Mouse (Mus musculus) intestine, postnatal 0 days (tissue): ENCODE measurements around the gene Sike1. TPM values are rescaled to one million over a fixed set of nuclear protein-coding genes. Genes with fewer than 3 reads are reported as not detected.

ENCODE experiments used
- ATAC-seq: fragments of 200-750 bp; cut with Nextera tagmentation; 2 replicates; pipeline ENCODE4 v1.8.0; 2017; ENCODE audit warnings: mild to moderate bottlenecking, moderate TSS enrichment, moderate library complexity
- H3K27ac ChIP-seq: fragments of 300-500 bp; sonication (generic); 2 replicates; pipeline ENCODE4 v1.5.1; 2014; ENCODE audit warnings: mild to moderate bottlenecking, low read depth, low read length, moderate library complexity
- H3K27me3 ChIP-seq: fragments of 300-500 bp; sonication (generic); replicated peaks from 2 replicates; pipeline ENCODE4 v1.6.1; 2014; ENCODE audit warnings: low read length, mixed read lengths; ENCODE audit not compliant: control insufficient read depth, insufficient read depth
- H3K36me3 ChIP-seq: fragments of 300-500 bp; sonication (generic); 2 replicates; pipeline ENCODE4 v1.6.1; 2014; ENCODE audit warnings: mild to moderate bottlenecking, moderate library complexity; ENCODE audit not compliant: control insufficient read depth, insufficient read depth
- H3K4me1 ChIP-seq: fragments of 300-500 bp; sonication (generic); replicated peaks from 2 replicates; pipeline ENCODE4 v1.6.1; 2014; ENCODE audit warnings: antibody characterized with exemption, low read length, mixed read lengths; ENCODE audit not compliant: control insufficient read depth, insufficient read depth
- H3K4me2 ChIP-seq: fragments of 300-500 bp; sonication (generic); replicated peaks from 2 replicates; pipeline ENCODE4 v1.6.1; 2014; ENCODE audit warnings: low read depth, mild to moderate bottlenecking, moderate library complexity
- H3K4me3 ChIP-seq: fragments of 300-500 bp; sonication (generic); 2 replicates; pipeline ENCODE4 v1.5.1; 2014; ENCODE audit warnings: low read depth, low read length
- H3K9ac ChIP-seq: fragments of 300-500 bp; sonication (generic); 2 replicates; pipeline ENCODE4 v1.6.1; 2014; ENCODE audit warnings: mild to moderate bottlenecking, low read depth, low read length
- H3K9me3 ChIP-seq: fragments of 300-500 bp; sonication (generic); 2 replicates; pipeline ENCODE4 v1.6.1; 2016; ENCODE audit warnings: mixed run types; ENCODE audit not compliant: control insufficient read depth
- CTCF ChIP-seq: sonication (generic); IDR thresholded peaks from 2 replicates; pipeline ENCODE4 v1.5.1; 2016; ENCODE audit warnings: low read depth, mild to moderate bottlenecking, control low read depth, antibody characterized with exemption, moderate library complexity
- WGBS: fragments of 180-500 bp; shearing (Covaris S2); extraction: QIAGEN DNeasy Blood & Tissue Kit; methylation state at CpG from one replicate; pipeline ENCODE4 v1.1.7; 2014; 5-methylcytosine and 5-hydroxymethylcytosine counted together
- polyA plus RNA-seq: library from polyadenylated mRNA; unstranded; fragments of >200 nt; fragmentation: Nextera tagmentation; extraction: Ambion mirVana; gene quantifications from 2 replicates; pipeline ENCODE4 v1.2.1, GENCODE M21; 2015

Sike1 gene
- 36.6 and 37.4 TPM in 2 replicates for polyA plus RNA-seq

DNA sequence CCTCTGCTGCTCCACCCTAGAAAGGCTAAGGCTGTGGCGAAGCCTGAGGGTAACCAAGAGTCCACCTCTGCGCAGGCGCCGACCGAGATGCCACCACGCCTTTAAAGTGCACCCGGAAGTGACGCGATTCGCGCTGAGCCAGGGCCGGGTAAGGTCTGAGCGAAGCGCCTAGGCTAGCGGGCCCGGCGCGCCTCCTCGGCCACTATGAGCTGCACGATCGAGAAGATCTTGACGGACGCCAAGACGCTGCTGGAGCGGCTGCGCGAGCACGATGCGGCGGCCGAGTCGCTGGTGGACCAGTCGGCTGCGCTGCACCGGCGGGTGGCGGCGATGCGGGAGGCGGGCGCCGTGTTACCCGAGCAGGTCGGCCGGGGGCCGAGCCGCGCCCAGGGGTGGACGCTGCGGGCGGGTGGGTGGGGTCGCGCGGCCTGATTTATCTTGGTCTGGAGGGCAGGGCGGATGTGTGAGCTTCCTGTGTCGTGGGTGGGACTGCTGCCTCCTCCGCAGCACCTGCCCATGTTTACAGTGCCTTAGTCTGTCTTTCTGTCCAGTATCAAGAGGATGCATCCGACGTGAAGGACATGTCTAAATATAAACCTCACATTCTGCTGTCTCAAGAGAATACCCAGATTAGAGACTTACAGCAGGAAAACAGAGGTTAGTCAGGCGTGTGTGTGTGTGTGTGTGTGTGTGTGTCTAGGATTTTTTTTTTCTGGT is at the start of gene Sike1:
Gene Sike1, plus strand, starts transcription at position 104 of the 717 bp plus-strand sequence.
- Histone ChIP-seq H3K4me3 (peak within 1 kb of the TSS; percentile 68), H3K36me3 (peaks cover 24% of the 10 kb centered on the region), H3K9me3 (no peaks in the 10 kb centered on the region), H3K27me3 (no peaks in the 10 kb centered on the region), H3K4me1 (no peaks in the 10 kb centered on the region; the same call in 1 of the 2 replicates), H3K9ac (peak within 1 kb of the TSS; percentile 78), H3K4me2 (peak within 1 kb of the TSS; percentile 77), H3K27ac (peak within 1 kb of the TSS; percentile 97)
- WGBS, result under 1% methylated on average over 59 of the region's 60 CpGs
- TF ChIP-seq CTCF, result no peak
- peak; percentile 97 for ATAC-seq

DNA sequence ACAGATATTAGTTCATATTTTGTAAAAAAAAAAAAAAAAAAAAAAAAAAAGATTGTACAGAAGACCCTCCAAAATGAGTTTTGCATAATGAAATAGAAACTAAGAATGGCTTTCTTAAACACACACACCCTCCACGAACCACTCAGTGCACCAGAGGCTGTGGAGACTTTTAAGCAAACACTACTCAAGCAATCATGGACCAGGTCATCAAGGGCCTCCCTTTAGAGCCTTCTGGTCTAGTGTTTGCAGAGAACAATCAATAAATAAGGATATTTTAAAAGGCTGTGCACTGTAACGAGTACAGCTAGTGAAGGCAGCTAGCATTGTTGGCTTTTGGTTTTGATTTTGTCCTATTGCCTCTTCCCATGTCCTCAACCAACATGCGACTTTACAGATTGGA is 49.2 kb upstream of the Sike1 start:
- no peak for TF ChIP-seq CTCF
- Histone ChIP-seq H3K27ac (no peak overlapping the region), H3K27me3 (no peaks in the 10 kb centered on the region), H3K9ac (no peak overlapping the region), H3K4me3 (no peak overlapping the region), H3K4me2 (no peak overlapping the region), H3K4me1 (no peaks in the 10 kb centered on the region), H3K9me3 (no peaks in the 10 kb centered on the region), H3K36me3 (no peaks in the 10 kb centered on the region)
- WGBS, result 54% methylated on average over 3 of the region's 3 CpGs
- no peak for ATAC-seq

DNA sequence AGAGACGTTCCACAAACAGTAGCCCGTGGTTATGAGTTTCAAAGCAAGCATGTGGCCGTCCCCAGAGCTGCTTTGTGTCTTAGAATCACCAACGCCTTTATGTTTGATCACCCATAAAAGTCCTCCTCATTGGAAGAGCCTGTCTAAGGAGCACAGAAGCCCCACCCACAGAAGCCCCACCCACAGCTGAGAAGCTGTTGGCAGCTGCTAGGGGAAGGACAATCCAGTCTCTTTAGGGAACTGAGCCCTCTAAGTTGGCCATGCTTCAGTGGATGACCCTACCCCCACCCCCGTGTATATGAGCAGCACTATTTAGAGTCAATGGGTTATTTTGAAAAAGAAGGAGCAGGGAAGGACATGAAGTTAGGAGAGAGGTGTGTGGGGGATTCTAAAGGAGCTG is 48.6 kb upstream of the Sike1 start:
- 34% methylated on average over 5 of the region's 5 CpGs for WGBS
- no peak for TF ChIP-seq CTCF
- Histone ChIP-seq H3K4me2 (no peak overlapping the region), H3K4me3 (no peak overlapping the region), H3K27me3 (no peaks in the 10 kb centered on the region), H3K9me3 (no peaks in the 10 kb centered on the region), H3K27ac (no peak overlapping the region), H3K9ac (no peak overlapping the region), H3K36me3 (no peaks in the 10 kb centered on the region), H3K4me1 (no peaks in the 10 kb centered on the region)
- 0 out of 2 replicates have a peak, but pooled peaks have one; percentile 16 for ATAC-seq

DNA sequence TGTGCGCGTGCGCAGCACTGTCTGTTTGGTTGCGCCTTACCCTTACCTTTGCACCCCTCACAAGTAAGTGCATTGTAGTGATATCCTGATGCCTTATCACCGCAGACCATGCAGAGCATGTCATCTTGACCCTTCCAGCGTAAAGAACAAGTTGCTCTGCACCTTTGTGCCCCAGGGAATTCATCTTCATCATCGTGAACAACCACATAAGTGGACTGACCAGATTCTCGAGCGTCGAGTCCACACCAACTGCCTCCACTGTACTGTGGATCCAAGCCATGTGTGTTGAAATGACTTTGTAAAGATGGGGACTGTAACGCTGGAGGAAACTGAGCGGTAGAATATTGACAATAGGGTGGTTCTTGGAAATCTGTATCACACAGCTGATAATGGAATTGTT is 41.0 kb upstream of the Sike1 start:
- no peak overlapping the region for H3K9ac ChIP-seq
- WGBS, result 89% methylated on average over 12 of the region's 12 CpGs
- ATAC-seq, result no peak
- H3K4me1 ChIP-seq, result no peaks in the 10 kb centered on the region
- TF ChIP-seq CTCF, result no peak
- no peaks in the 10 kb centered on the region for H3K9me3 ChIP-seq
- no peak overlapping the region for H3K27ac ChIP-seq
- no peaks in the 10 kb centered on the region for H3K27me3 ChIP-seq
- no peaks in the 10 kb centered on the region for H3K36me3 ChIP-seq
- no peak overlapping the region for H3K4me3 ChIP-seq
- H3K4me2 ChIP-seq, result no peak overlapping the region

DNA sequence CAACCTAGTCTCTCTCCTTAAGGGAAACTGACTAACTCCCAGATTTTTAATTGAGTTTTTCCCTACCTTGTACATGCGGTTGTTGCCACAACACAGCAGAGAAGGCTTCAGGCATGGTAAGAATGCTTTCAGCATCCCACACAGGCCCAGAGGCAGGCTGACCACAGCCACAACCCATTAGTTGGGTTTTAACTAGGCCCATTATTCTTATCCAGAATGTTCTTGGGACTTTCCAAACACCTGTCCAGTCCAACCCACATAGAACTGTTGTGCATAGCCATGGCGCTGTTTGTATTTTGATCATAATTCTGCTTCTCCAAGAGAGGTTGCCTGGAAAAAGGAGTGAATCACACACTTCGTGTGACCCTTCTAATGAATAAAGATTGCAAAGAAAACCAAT is 40.4 kb upstream of the Sike1 start:
- Histone ChIP-seq H3K27ac (no peak overlapping the region), H3K4me2 (no peak overlapping the region), H3K36me3 (no peaks in the 10 kb centered on the region), H3K4me3 (no peak overlapping the region), H3K9me3 (no peaks in the 10 kb centered on the region), H3K4me1 (no peaks in the 10 kb centered on the region), H3K9ac (no peak overlapping the region), H3K27me3 (no peaks in the 10 kb centered on the region)
- 90% methylated on average over 3 of the region's 3 CpGs for WGBS
- no peak for TF ChIP-seq CTCF
- ATAC-seq, result no peak

DNA sequence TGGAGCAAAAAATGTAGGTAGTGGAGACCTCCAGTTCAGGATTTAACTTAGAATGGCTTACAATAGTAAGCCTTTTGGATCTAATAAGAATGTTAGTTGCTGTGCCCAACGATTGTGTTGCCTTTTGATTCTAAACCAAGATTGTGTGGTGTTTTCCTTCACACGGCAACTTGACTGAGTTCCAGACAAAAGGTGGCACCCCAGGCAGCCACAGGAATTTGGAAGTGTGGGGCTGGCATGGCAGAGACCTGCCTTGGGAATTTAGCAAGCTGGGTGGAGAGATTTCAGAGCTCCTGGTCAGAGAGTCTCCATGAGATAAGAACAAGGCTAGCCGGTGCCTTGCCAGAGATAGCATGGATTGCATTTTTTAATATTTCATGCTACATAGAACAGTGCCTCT is 39.9 kb upstream of the Sike1 start:
- WGBS, result 62% methylated on average over 3 of the region's 3 CpGs

More for the DNA sequence above, 39.9 kb upstream of the Sike1 start:
- no peak overlapping the region for H3K9ac ChIP-seq
- H3K4me2 ChIP-seq, result no peak overlapping the region
- H3K36me3 ChIP-seq, result no peaks in the 10 kb centered on the region
- ATAC-seq, result no peak
- H3K27me3 ChIP-seq, result no peaks in the 10 kb centered on the region
- no peak overlapping the region for H3K4me3 ChIP-seq
- no peaks in the 10 kb centered on the region for H3K9me3 ChIP-seq
- H3K4me1 ChIP-seq, result no peaks in the 10 kb centered on the region
- TF ChIP-seq CTCF, result no peak
- H3K27ac ChIP-seq, result no peak overlapping the region
